ENCODE assay signal across 19 mouse cellular contexts in genomic region chr17:67079570-67079969, GRCm38 (mm10).
DNase-seq lines count a peak whose midpoint lies in the region; ATAC-seq lines count a peak whose summit lies in the region.
"Had no signal": no experiment of that assay in that cellular context is flagged by ENCODE, and none has a peak within 500 bp of the region (broad histone marks: within the 10 kb centered on the region; RNA-seq: fewer than 3 reads in every experiment).

No protein-coding gene starts in this region.

- peak; percentile 47 for DNase-seq in heart, embryonic 10.5 days (ENCODE audit: low spot score)
- no peak for DNase-seq in heart, postnatal 36 days
- no peak for DNase-seq in kidney, postnatal 25 days
- no peak for DNase-seq in limb, embryonic 10.5 days (ENCODE audit: low spot score)
- DNase-seq in thymus, postnatal 14 days = no peak
- DNase-seq: adrenal gland, adult 2 months; adrenal gland, postnatal 10 days; adrenal gland, postnatal 25 days; cerebellum, adult 11-12 months; cerebellum, adult 2 months; cerebellum, adult 9-10 months; cerebellum, postnatal 10 days; cerebellum, postnatal 25 days had no signal

- WGBS in heart, embryonic 10.5 days = 74% methylated on average over 1 of the region's 1 CpGs
- 30% methylated on average over 1 of the region's 1 CpGs for WGBS in kidney, embryonic 15.5 days
- 53% methylated on average over 1 of the region's 1 CpGs for WGBS in limb, embryonic 12.5 days
- 94% methylated on average over 1 of the region's 1 CpGs for WGBS in limb, embryonic 10.5 days

- intact Hi-C loops in heart, postnatal 36 days (cut with DNase I) = no loop called here

- no peak overlapping the region for H3K27ac ChIP-seq in heart, embryonic 10.5 days
- H3K27ac ChIP-seq in kidney, embryonic 15.5 days = peak overlapping the region; percentile 32
- H3K27ac ChIP-seq in limb, embryonic 12.5 days = peak overlapping the region; percentile 51; the same call in 1 of the 2 replicates
- H3K27ac ChIP-seq in limb, embryonic 10.5 days = no peak overlapping the region
- H3K27ac ChIP-seq: embryonic facial prominence, embryonic 10.5 days; embryonic facial prominence, embryonic 12.5 days; forebrain, embryonic 13.5 days; forebrain, embryonic 15.5 days had no signal

- H3K36me3 ChIP-seq in heart, embryonic 10.5 days = no peaks in the 10 kb centered on the region
- H3K36me3 ChIP-seq in kidney, embryonic 15.5 days = no peaks in the 10 kb centered on the region
- no peaks in the 10 kb centered on the region for H3K36me3 ChIP-seq in limb, embryonic 12.5 days
- H3K36me3 ChIP-seq in limb, embryonic 10.5 days = no peaks in the 10 kb centered on the region
- H3K36me3 ChIP-seq: embryonic facial prominence, embryonic 10.5 days; embryonic facial prominence, embryonic 12.5 days; forebrain, embryonic 15.5 days had no signal

- H3K9ac ChIP-seq in kidney, embryonic 15.5 days = no peak overlapping the region
- H3K9ac ChIP-seq in limb, embryonic 12.5 days (replicated peaks) = no peak overlapping the region
- H3K9ac ChIP-seq: embryonic facial prominence, embryonic 12.5 days; forebrain, embryonic 13.5 days; forebrain, embryonic 15.5 days had no signal

- no peaks in the 10 kb centered on the region for H3K4me1 ChIP-seq in heart, embryonic 10.5 days
- H3K4me1 ChIP-seq in kidney, embryonic 15.5 days = peaks cover 12% of the 10 kb centered on the region
- peaks cover 10% of the 10 kb centered on the region for H3K4me1 ChIP-seq in limb, embryonic 12.5 days (replicated peaks)
- peaks cover 3% of the 10 kb centered on the region; the same call in 1 of the 2 replicates for H3K4me1 ChIP-seq in limb, embryonic 10.5 days
- H3K4me1 ChIP-seq: embryonic facial prominence, embryonic 12.5 days had no signal

- ATAC-seq in kidney, embryonic 15.5 days (replicated peaks; ENCODE audit: low FRiP score) = no peak
- ATAC-seq in limb, embryonic 12.5 days (ENCODE audit: insufficient number of reproducible peaks, insufficient read depth, low FRiP score, low TSS enrichment, low read depth) = no peak
- ATAC-seq: forebrain, embryonic 13.5 days; forebrain, embryonic 15.5 days had no signal

- H3K4me3 ChIP-seq in heart, embryonic 10.5 days = no peak overlapping the region
- H3K4me3 ChIP-seq in kidney, embryonic 15.5 days (replicated peaks) = no peak overlapping the region
- H3K4me3 ChIP-seq in limb, embryonic 12.5 days (replicated peaks) = no peak overlapping the region
- no peak overlapping the region for H3K4me3 ChIP-seq in limb, embryonic 10.5 days
- H3K4me3 ChIP-seq: embryonic facial prominence, embryonic 10.5 days; embryonic facial prominence, embryonic 12.5 days; forebrain, embryonic 13.5 days; forebrain, embryonic 15.5 days had no signal

- no peak overlapping the region for H3K4me2 ChIP-seq in kidney, embryonic 15.5 days
- no peak overlapping the region for H3K4me2 ChIP-seq in limb, embryonic 12.5 days
- H3K4me2 ChIP-seq: embryonic facial prominence, embryonic 12.5 days; forebrain, embryonic 13.5 days; forebrain, embryonic 15.5 days had no signal

- H3K9me3 ChIP-seq in heart, embryonic 10.5 days = no peaks in the 10 kb centered on the region
- no peaks in the 10 kb centered on the region for H3K9me3 ChIP-seq in kidney, embryonic 15.5 days (replicated peaks)
- no peaks in the 10 kb centered on the region for H3K9me3 ChIP-seq in limb, embryonic 12.5 days
- H3K9me3 ChIP-seq in limb, embryonic 10.5 days (replicated peaks) = no peaks in the 10 kb centered on the region
- H3K9me3 ChIP-seq: embryonic facial prominence, embryonic 10.5 days; embryonic facial prominence, embryonic 12.5 days; forebrain, embryonic 13.5 days; forebrain, embryonic 15.5 days had no signal

- H3K27me3 ChIP-seq in heart, embryonic 10.5 days (ENCODE audit: insufficient read depth, poor library complexity, severe bottlenecking) = no peaks in the 10 kb centered on the region
- H3K27me3 ChIP-seq in kidney, embryonic 15.5 days = no peaks in the 10 kb centered on the region
- no peaks in the 10 kb centered on the region for H3K27me3 ChIP-seq in limb, embryonic 12.5 days
- no peaks in the 10 kb centered on the region for H3K27me3 ChIP-seq in limb, embryonic 10.5 days (ENCODE audit: low read depth, poor library complexity, severe bottlenecking)
- H3K27me3 ChIP-seq: embryonic facial prominence, embryonic 12.5 days; forebrain, embryonic 13.5 days; forebrain, embryonic 15.5 days had no signal

Comparison
In these comparisons a context has a peak if more than half of its experiments do, and no peak if none do; other contexts are left out.
1. H3K27ac ChIP-seq: peak in kidney, embryonic 15.5 days (single experiment) and limb, embryonic 12.5 days (single experiment); none in heart, embryonic 10.5 days (single experiment) and limb, embryonic 10.5 days (single experiment).